Mouse (Mus musculus): ENCODE data around the gene Cbr3.
"Not testable (repeated sequence)": the region's sequence is repeated elsewhere in the genome, so short reads cannot be mapped to it uniquely, and the experiment has no call there.

Cbr3 gene

DNA sequence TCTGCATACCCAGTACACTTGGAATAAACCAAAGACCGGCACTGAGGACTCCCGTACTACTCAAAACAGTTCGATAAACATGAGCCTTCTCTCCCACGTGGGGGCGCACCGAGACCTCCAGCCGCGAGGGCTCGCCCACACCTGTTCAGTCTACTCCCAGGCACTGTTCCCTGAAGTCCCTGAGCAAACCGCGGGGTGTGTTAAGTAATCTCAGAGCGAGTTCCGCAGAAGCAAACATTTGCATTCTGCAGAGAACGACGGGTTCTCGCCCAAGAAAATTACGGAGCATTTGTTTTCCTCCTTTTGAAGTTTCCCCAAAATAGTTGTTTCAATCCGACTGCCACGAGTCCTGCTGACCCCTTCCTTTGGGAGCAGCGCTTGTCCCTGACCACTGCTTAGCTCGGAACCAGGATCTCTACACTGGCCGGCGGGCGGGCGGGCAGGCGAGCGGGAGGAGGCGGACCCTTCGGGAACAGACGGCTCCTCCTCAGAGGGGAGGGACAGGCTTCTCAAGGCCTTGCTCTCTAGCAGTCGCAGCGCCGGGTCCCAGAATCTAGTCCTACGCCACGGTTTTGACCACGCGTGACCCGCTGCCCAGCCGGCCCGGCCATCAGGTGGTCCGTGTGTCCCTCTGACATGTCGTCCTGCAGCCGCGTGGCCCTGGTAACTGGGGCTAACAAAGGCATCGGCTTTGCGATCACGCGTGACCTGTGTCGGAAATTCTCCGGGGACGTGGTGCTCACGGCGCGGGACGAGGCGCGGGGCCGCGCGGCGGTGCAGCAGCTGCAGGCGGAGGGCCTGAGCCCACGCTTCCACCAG is at the start of gene Cbr3:
Gene Cbr3, plus strand, starts transcription at position 527 of the 819 bp plus-strand sequence.
- DNase-seq (ENCODE audit: low spot score in 2 of 2), result peak; percentile 61 to 64

GRCm38 (mm10) chr16:93644006-93644405 is 39.0 kb upstream of the Cbr3 start:
- DNase-seq (ENCODE audit: low spot score in 2 of 2), result no peak

GRCm38 (mm10) chr16:93648441-93649183 is 34.4 kb upstream of the Cbr3 start:
- DNase-seq (ENCODE audit: low spot score in 2 of 2), result no peak

DNA sequence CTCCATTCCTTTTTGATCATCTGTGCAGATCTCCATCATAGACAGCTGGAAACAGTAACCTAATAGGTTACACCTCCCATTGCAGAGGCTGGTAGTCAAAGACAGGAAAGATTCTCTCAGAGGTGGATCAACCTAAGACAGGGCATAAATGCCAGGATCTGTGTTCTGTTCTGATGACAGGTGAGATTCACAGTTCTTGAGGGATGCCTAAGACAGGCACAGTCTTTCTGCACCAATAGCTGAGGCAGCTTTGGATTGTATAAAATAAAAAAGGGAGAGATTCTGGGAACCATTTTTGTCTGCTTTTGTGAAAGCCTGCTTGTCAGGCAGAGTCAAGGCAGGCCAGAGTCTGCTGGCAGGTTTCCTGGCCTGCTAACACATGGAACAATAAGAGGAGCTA is 15.0 kb upstream of the Cbr3 start:
- no peak for DNase-seq (ENCODE audit: low spot score in 2 of 2)

GRCm38 (mm10) chr16:93669521-93669920 is 13.5 kb upstream of the Cbr3 start:
- DNase-seq (ENCODE audit: low spot score in 2 of 2), result no peak

GRCm38 (mm10) chr16:93670466-93670865 is 12.5 kb upstream of the Cbr3 start:
- DNase-seq (ENCODE audit: low spot score in 2 of 2), result not testable (repeated sequence)

- no peak for DNase-seq (ENCODE audit: low spot score in 2 of 2)
Observed at GRCm38 (mm10) chr16:93671064-93671463, 12.0 kb upstream of the Cbr3 start.

DNA sequence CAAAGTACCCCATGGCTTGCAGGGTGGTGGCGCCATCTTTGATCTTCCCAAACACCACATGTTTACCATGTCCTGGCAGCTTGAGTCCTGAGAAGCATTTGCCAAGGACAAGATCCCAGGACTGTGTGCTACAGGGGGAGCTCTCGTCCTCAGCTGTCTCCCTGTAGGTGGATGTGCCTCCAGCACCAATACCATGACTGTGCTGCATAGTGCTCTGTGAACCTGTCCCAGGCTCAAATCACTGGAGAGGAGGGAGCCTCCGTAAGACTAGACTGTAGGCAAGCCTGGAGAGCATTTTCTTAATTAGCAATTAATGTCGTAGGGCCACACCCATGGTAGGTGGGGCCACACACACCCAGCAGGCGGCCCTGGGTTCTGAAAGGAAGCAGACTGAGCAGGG is 6.6 kb upstream of the Cbr3 start:
- no peak for DNase-seq (ENCODE audit: low spot score in 2 of 2)

DNA sequence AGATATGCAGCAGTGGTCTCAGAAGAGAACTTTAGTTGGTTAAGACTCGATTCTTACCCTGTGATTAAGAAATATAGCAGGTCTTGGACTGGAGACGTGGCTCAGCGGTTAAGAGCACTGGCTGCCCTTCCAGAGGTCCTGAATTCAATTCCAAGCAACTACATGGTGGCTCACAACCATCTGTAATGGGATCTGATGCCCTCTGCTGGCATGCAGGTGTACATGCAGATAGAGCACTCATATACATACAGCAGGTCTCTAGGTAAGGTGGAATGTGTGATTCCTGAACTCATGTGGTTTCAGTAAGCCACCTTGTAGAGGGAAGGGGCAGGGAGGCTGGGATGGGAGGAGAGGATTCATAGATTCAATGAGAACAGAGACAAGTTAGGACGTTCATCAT is 4.8 kb upstream of the Cbr3 start:
- no peak for DNase-seq (ENCODE audit: low spot score in 2 of 2)

- no peak for DNase-seq (ENCODE audit: low spot score in 2 of 2)
Observed at GRCm38 (mm10) chr16:93679165-93679564, 3.9 kb upstream of the Cbr3 start.

DNA sequence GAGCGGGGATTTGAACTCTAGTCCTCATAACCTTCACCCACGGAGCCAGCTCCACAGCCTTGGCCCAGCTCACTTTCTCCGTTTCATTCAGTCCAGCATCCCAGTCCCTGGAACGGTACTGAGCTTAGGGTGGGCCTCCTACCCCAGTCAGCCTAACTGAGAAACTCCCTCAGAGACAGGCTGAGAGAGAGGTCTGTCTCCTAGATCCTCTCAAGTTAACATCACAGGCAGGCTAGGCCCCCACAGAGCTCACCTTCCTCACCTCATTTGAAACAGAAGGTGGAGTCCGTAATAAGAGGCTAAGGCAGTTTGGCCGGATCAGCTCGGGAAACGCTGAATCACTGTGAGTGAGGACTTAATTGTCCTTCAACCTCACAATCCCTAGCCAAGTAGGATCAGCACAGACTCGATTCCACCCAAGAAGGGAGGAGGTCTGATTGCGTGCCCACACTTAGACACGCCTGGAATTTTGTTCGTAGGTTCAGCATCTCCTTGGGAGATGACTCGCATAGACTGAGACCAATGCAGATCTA is 793 bp upstream of the Cbr3 start:
- no peak for DNase-seq (ENCODE audit: low spot score in 2 of 2)

DNA sequence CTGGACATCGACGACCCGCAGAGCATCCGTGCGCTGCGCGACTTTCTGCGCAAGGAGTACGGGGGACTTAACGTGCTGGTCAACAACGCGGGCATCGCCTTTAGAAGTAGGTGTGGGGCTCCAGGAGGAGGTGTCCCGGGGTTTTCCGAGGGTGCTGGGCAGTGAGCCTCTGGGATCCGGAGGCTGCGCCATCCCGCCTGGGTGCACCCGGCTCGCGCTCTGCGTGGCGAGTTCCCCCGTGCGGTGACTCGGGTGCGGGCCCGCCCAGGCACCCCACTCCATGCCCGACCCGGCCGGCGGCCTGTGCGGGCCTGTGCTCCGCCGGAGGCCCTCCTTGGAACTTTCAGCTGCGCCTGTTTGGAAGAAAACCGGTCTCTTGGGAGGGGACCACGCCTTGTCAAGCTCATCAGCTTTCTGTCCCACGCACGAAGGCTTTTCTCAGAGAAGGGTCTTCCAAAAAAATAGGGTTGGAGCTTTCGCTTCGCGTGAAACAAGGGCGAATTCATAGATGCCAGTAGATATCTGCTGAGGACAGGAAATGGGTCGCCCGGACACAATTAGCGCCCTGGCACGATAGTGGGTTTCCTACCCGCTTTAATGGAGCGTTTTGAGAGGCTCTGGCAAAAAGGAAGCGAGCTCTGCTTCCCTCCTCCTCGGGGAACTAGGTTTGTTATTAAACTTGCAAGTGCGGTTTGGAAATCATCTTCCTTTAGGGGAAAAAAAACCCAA is 657 bp downstream of the Cbr3 start:
- peak in 1 of 2 experiments; percentile 11 for DNase-seq (ENCODE audit: low spot score in 2 of 2)

GRCm38 (mm10) chr16:93684441-93684840 is 1.4 kb downstream of the Cbr3 start:
- no peak for DNase-seq (ENCODE audit: low spot score in 2 of 2)

GRCm38 (mm10) chr16:93685783-93686182 is 2.8 kb downstream of the Cbr3 start:
- DNase-seq (ENCODE audit: low spot score in 2 of 2), result not testable (repeated sequence)

- DNase-seq (ENCODE audit: low spot score in 2 of 2), result no peak
Observed at GRCm38 (mm10) chr16:93686421-93686820, 3.4 kb downstream of the Cbr3 start.

DNA sequence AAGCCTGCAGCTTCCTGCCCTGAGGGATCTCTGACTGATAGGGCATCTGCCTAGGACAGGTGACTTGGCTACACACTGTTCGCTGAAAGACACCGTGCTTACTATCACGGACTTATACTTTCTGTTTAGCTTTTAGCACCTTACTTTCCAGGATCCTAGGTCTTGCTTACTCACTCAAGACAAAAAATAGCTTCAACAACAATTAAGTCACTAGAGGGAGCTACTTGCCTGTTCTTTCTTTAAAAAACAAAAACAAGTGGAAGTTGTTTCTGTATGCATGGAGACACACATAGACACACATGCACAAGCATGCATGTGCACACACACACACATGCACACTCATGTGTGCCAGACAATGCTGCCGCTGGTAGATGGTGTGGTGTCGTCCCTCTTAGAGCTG is 3.9 kb downstream of the Cbr3 start:
- DNase-seq (ENCODE audit: low spot score in 2 of 2), result no peak

- DNase-seq (ENCODE audit: low spot score in 2 of 2), result no peak
Observed at GRCm38 (mm10) chr16:93691206-93691841, 8.3 kb downstream of the Cbr3 start.

DNA sequence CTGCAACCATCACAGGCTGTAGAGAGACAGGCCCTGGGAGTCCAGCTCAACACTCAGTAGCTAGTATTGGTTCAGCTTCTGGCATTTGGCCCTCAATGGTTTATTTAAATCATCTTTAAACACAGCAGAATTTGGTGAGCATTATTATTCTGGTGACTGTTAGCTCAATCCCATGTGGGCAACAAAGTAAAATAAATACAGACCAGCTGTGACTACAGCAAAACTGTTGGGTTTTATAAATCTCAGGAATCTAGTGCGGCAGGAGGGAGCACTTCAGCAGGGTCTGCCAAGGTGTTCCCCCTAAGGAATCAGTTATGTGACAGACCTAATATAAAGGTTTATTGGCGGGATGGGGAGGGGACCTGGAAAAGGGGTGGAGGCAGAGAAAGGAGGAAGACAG is 9.7 kb downstream of the Cbr3 start:
- DNase-seq (ENCODE audit: low spot score in 2 of 2), result no peak

DNA sequence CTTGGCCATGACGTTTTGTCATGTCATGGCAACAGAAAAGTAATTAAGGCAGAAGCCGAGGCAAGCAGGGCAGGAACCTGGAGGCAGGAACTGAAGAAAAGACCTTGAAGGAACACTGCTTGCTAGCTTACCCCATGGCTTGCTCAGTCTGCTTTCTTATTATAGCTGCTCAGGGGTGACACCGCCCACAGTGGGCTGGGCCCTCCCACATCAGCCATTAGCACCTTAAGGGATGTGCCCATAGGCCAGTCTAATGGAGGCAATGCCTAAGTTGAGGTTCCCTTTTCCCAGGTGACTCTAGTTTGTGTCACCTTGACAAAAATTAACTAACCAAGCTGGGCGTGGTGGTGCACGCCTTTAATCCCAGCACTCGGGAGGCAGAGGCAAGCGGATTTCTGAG is 24.1 kb downstream of the Cbr3 start:
- DNase-seq (ENCODE audit: low spot score in 2 of 2), result no peak

- no peak for DNase-seq (ENCODE audit: low spot score in 2 of 2)
Observed at GRCm38 (mm10) chr16:93709217-93709616, 26.2 kb downstream of the Cbr3 start.

DNA sequence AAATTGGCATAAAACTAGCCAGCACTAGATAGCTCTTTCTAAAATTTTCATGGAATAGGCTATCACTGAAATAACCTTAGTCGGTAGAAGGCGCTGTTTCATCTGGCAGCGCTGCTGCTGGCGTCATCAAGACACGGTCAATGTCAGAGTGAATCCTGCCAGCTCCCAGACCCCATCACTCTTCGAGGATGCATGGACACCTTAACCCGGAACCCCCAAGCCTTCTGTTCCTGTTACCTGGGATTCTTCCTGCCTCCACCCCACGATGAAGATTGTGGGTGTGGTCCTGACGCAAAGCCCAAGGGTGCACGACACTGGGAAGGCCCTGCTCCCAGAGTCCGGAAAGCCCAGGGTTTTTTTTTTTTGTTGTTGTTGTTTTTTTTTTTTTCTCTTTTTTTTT is 27.9 kb downstream of the Cbr3 start:
- DNase-seq (ENCODE audit: low spot score in 2 of 2), result peak; percentile 50 to 52
